ENCODE assay signal across 28 mouse cellular contexts in genomic region chr7:12787333-12787732, GRCm38 (mm10). TPM values are rescaled to one million over a fixed set of nuclear protein-coding genes. Genes with fewer than 3 reads are reported as not detected.
DNase-seq lines count a peak whose midpoint lies in the region; ATAC-seq lines count a peak whose summit lies in the region.
"Had no signal": no experiment of that assay in that cellular context is flagged by ENCODE, and none has a peak within 500 bp of the region (broad histone marks: within the 10 kb centered on the region; RNA-seq: fewer than 3 reads in every experiment).

No protein-coding gene starts in this region.

- H3K4me3 ChIP-seq in kidney, embryonic 15.5 days (replicated peaks) = no peak overlapping the region
- H3K4me3 ChIP-seq: embryonic facial prominence, embryonic 13.5 days; forebrain, embryonic 13.5 days; heart, embryonic 12.5 days; hindbrain, embryonic 15.5 days; limb, embryonic 10.5 days; limb, embryonic 15.5 days; liver, embryonic 15.5 days; lung, embryonic 15.5 days; stomach, embryonic 15.5 days had no signal

- 0 out of 2 replicates have a peak, but pooled peaks cover 2% of the 10 kb centered on the region for H3K27me3 ChIP-seq in kidney, embryonic 15.5 days
- H3K27me3 ChIP-seq: embryonic facial prominence, embryonic 13.5 days; forebrain, embryonic 13.5 days; heart, embryonic 12.5 days; hindbrain, embryonic 15.5 days; limb, embryonic 15.5 days; liver, embryonic 15.5 days; lung, embryonic 15.5 days; stomach, embryonic 15.5 days had no signal

- no peak overlapping the region for H3K4me2 ChIP-seq in kidney, embryonic 15.5 days
- H3K4me2 ChIP-seq: embryonic facial prominence, embryonic 13.5 days; forebrain, embryonic 13.5 days; heart, embryonic 12.5 days; hindbrain, embryonic 15.5 days; limb, embryonic 15.5 days; liver, embryonic 15.5 days; lung, embryonic 15.5 days; midbrain, embryonic 11.5 days; stomach, embryonic 15.5 days had no signal

- no peaks in the 10 kb centered on the region for H3K36me3 ChIP-seq in kidney, embryonic 15.5 days
- H3K36me3 ChIP-seq: embryonic facial prominence, embryonic 13.5 days; heart, embryonic 12.5 days; hindbrain, embryonic 15.5 days; limb, embryonic 10.5 days; limb, embryonic 15.5 days; liver, embryonic 15.5 days; lung, embryonic 15.5 days; stomach, embryonic 15.5 days had no signal

- ATAC-seq in kidney, embryonic 15.5 days (replicated peaks; ENCODE audit: low FRiP score) = no peak
- ATAC-seq: inflammation-experienced regulatory T-cells, adult 6 months had no signal

- no peak overlapping the region for H3K27ac ChIP-seq in kidney, embryonic 15.5 days
- H3K27ac ChIP-seq: embryonic facial prominence, embryonic 13.5 days; forebrain, embryonic 13.5 days; hindbrain, embryonic 15.5 days; limb, embryonic 10.5 days; limb, embryonic 15.5 days; liver, embryonic 15.5 days; lung, embryonic 15.5 days; stomach, embryonic 15.5 days had no signal

- no peaks in the 10 kb centered on the region for H3K4me1 ChIP-seq in kidney, embryonic 15.5 days
- H3K4me1 ChIP-seq: embryonic facial prominence, embryonic 13.5 days; heart, embryonic 12.5 days; hindbrain, embryonic 15.5 days; limb, embryonic 10.5 days; limb, embryonic 15.5 days; liver, embryonic 15.5 days; lung, embryonic 15.5 days; stomach, embryonic 15.5 days had no signal

- H3K9ac ChIP-seq in kidney, embryonic 15.5 days = no peak overlapping the region
- H3K9ac ChIP-seq: embryonic facial prominence, embryonic 13.5 days; forebrain, embryonic 13.5 days; heart, embryonic 12.5 days; hindbrain, embryonic 15.5 days; limb, embryonic 15.5 days; liver, embryonic 15.5 days; lung, embryonic 15.5 days; stomach, embryonic 15.5 days had no signal

- 82% methylated on average over 6 of the region's 6 CpGs for WGBS in kidney, embryonic 15.5 days

- DNase-seq in adrenal gland, postnatal 25 days = peak; percentile 1
- no peak for DNase-seq in adrenal gland, adult 18-20 months (ENCODE audit: low spot score in 2 of 2)
- peak; percentile 4 to 41 for DNase-seq in spleen, postnatal 4 days (ENCODE audit: low spot score in 2 of 2)
- no peak for DNase-seq in spleen, adult 12 weeks (ENCODE audit: low spot score)
- DNase-seq in brain, adult 2 months (ENCODE audit: low read depth, low spot score) = peak; percentile 19
- no peak for DNase-seq in kidney, postnatal 14 days
- DNase-seq: B cell, adult 2 months; cerebellum, adult 18-20 months; gastrocnemius, postnatal 14 days; heart, adult 18-20 months; kidney, adult 18-20 months had no signal

- no peaks in the 10 kb centered on the region for H3K9me3 ChIP-seq in kidney, embryonic 15.5 days (replicated peaks)
- H3K9me3 ChIP-seq: embryonic facial prominence, embryonic 13.5 days; forebrain, embryonic 13.5 days; heart, embryonic 12.5 days; hindbrain, embryonic 15.5 days; limb, embryonic 10.5 days; limb, embryonic 15.5 days; liver, embryonic 15.5 days; lung, embryonic 15.5 days; stomach, embryonic 15.5 days had no signal

RNA-seq across cellular contexts. Expression of gene Zscan18, which starts 16.1 kb away (rescaled TPM):
- total RNA-seq in adrenal gland, postnatal 25 days (2021) = 5.8 and 8.1 TPM in 2 replicates
- total RNA-seq in adrenal gland, adult 18-20 months (2021) = 1 to 10 TPM; 2.4 to 3.1 TPM
- 7.9 and 8.9 TPM in 2 replicates for polyA plus RNA-seq in kidney, embryonic 15.5 days (2015; fragmentation: Nextera tagmentation; extraction: Ambion mirVana)

RNA-seq across cellular contexts. Expression of gene Zfp329, which starts 31.3 kb away (rescaled TPM):
- total RNA-seq in adrenal gland, postnatal 25 days (2021) = 15.1 and 15.2 TPM in 2 replicates
- total RNA-seq in adrenal gland, adult 18-20 months (2021) = 10 to 100 TPM in 1 of 2 experiments, 1 to 10 TPM in 1; 9.2 to 10.1 TPM
- polyA plus RNA-seq in kidney, embryonic 15.5 days (2015; fragmentation: Nextera tagmentation; extraction: Ambion mirVana) = 15.8 and 16.4 TPM in 2 replicates

RNA-seq across cellular contexts. Expression of gene Zfp110, which starts 47.2 kb away (rescaled TPM):
- total RNA-seq in adrenal gland, postnatal 25 days (2021) = 23.1 and 27.2 TPM in 2 replicates
- total RNA-seq in adrenal gland, adult 18-20 months (2021) = 10 to 100 TPM; 20.0 to 27.6 TPM
- 32.3 and 34.0 TPM in 2 replicates for polyA plus RNA-seq in kidney, embryonic 15.5 days (2015; fragmentation: Nextera tagmentation; extraction: Ambion mirVana)

RNA-seq across cellular contexts. Expression of gene Vmn2r56, which starts 52.5 kb away (rescaled TPM):
- not detected in 2 replicates for total RNA-seq in adrenal gland, postnatal 25 days (2021)
- not detected for total RNA-seq in adrenal gland, adult 18-20 months (2021)
- not detected in 2 replicates for polyA plus RNA-seq in kidney, embryonic 15.5 days (2015; fragmentation: Nextera tagmentation; extraction: Ambion mirVana)
- total RNA-seq: common myeloid progenitor, adult 5-6 weeks; gastrocnemius, postnatal 14 days; heart, adult 18-20 months; hematopoietic stem cell, adult 5-6 weeks; megakaryocyte, adult 5-6 weeks had no signal
- polyA plus RNA-seq: embryonic facial prominence, embryonic 13.5 days; forebrain, embryonic 13.5 days; heart, embryonic 12.5 days; heart, postnatal 0 days; kidney, embryonic 16.5 days; limb, embryonic 10.5 days; limb, embryonic 15.5 days; liver, embryonic 15.5 days; lung, embryonic 15.5 days; midbrain, embryonic 11.5 days; stomach, embryonic 15.5 days had no signal

Comparison
In these comparisons a context has a peak if more than half of its experiments do, and no peak if none do; other contexts are left out.
1. DNase-seq: peak in adrenal gland, postnatal 25 days (single experiment), spleen, postnatal 4 days (2 of 2) and brain, adult 2 months (single experiment); none in adrenal gland, adult 18-20 months (0 of 2), spleen, adult 12 weeks (single experiment) and kidney, postnatal 14 days (single experiment).